Mouse (Mus musculus) lung, embryonic 15.5 days (tissue): Measurements from ENCODE around the gene Hist2h3c2. TPM values are rescaled to one million over a fixed set of nuclear protein-coding genes. Genes with fewer than 3 reads are reported as not detected.
"Not testable (repeated sequence)": the region's sequence is repeated elsewhere in the genome, so short reads cannot be mapped to it uniquely, and the experiment has no call there.

ENCODE experiments used
- ATAC-seq: fragments of 200-750 bp; cut with Nextera tagmentation; 2 replicates; pipeline ENCODE4 v1.8.0; 2017; ENCODE audit warnings: moderate number of reproducible peaks, borderline replicate concordance; ENCODE audit not compliant: low FRiP score, low TSS enrichment; ENCODE audit errors: extremely low read depth
- H3K27ac ChIP-seq: fragments of 300-500 bp; sonication (generic); 2 replicates; pipeline ENCODE4 v1.5.1; 2015; ENCODE audit warnings: moderate library complexity, mild to moderate bottlenecking, inconsistent platforms
- H3K27me3 ChIP-seq: fragments of 300-500 bp; sonication (generic); 2 replicates; pipeline ENCODE4 v1.6.1; 2015; ENCODE audit warnings: inconsistent platforms
- H3K36me3 ChIP-seq: fragments of 300-500 bp; sonication (generic); 2 replicates; pipeline ENCODE4 v1.6.1; 2015; ENCODE audit warnings: inconsistent platforms
- H3K4me1 ChIP-seq: fragments of 300-500 bp; sonication (generic); 2 replicates; pipeline ENCODE4 v1.6.1; 2015; ENCODE audit warnings: inconsistent platforms
- H3K4me2 ChIP-seq: fragments of 300-500 bp; sonication (generic); 2 replicates; pipeline ENCODE4 v1.6.1; 2015; ENCODE audit warnings: inconsistent platforms, mild to moderate bottlenecking, moderate library complexity
- H3K4me3 ChIP-seq: fragments of 300-500 bp; sonication (generic); 2 replicates; pipeline ENCODE4 v1.5.1; 2015; ENCODE audit warnings: mild to moderate bottlenecking, inconsistent platforms
- H3K9ac ChIP-seq: fragments of 300-500 bp; sonication (generic); 2 replicates; pipeline ENCODE4 v1.6.1; 2015; ENCODE audit warnings: inconsistent platforms
- H3K9me3 ChIP-seq: fragments of 300-500 bp; sonication (generic); 2 replicates; pipeline ENCODE4 v1.6.1; 2016; ENCODE audit warnings: inconsistent platforms
- WGBS: fragments of 180-500 bp; shearing (Covaris S2); methylation state at CpG from one replicate; pipeline ENCODE4 v1.1.7; 2015; 5-methylcytosine and 5-hydroxymethylcytosine counted together
- polyA plus RNA-seq: library from polyadenylated mRNA; unstranded; fragments of >200 nt; fragmentation: Nextera tagmentation; extraction: Ambion mirVana; gene quantifications from 2 replicates; pipeline ENCODE4 v1.2.1, GENCODE M21; 2015

The Hist2h3c2 gene
- polyA plus RNA-seq, 1 experiment from 2014 or later: 9.8 TPM

DNA sequence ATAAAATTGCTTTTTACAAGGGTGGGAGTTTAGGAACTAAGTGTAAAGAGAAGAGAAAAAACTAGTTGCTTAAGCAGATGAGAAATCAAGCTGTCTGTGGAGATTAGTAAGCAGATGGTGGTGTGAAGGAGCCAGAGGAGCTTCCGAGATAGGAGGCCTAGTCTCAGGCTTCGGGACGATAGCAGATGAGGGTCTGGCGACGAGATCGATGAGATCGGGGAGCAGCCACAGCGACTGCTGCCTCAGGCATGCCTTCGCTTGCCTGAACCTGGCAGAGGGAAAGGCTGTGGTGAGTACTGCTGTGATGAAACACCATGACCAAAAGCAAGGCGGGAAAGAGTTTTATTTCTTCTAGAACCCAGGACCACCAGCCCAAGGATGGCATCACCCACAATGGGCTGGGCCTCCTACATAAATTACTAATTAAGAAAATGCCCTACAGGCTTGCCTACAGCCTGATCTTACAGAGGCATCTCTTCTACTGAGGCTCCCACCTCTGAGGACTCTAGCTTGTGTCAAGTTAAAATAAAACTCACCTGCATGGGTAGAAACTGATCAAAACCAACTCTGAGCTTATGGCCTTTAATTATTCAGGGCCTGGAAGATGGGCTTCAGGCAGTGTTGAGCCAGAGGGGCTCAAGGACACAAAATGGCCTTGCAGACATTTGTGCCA is 15.9 kb upstream of the Hist2h3c2 start:
- Histone ChIP-seq H3K27ac (no peak overlapping the region), H3K36me3 (no peaks in the 10 kb centered on the region), H3K9me3 (no peaks in the 10 kb centered on the region), H3K27me3 (peaks cover 41% of the 10 kb centered on the region), H3K4me2 (no peak overlapping the region), H3K4me3 (no peak overlapping the region), H3K4me1 (0 out of 2 replicates have a peak, but pooled peaks cover 4% of the 10 kb centered on the region), H3K9ac (no peak overlapping the region)
- no peak for ATAC-seq
- 38% methylated on average over 10 of the region's 10 CpGs for WGBS

DNA sequence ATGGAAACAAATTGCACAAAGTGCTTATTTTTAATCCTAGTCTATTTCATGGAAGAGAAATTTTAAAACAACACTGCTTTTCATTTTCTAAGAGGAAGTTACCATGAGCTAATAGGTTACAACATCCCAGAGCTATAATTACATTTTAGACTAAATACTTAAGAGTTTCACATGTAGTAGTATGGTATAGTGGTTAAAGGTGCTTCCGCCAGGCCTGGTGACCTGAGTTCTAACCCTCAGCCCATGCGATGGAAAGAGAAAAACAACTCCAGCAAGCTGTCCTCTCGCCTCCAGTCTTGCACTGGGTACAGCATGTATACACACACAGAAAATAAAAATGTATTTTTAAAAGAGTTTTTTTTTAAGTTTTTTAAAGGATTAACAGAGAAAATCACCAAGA is 12.9 kb upstream of the Hist2h3c2 start:
- Histone ChIP-seq H3K27me3 (peaks cover 34% of the 10 kb centered on the region), H3K27ac (no peak overlapping the region), H3K4me2 (no peak overlapping the region), H3K4me3 (no peak overlapping the region), H3K4me1 (peaks cover 21% of the 10 kb centered on the region), H3K9ac (no peak overlapping the region), H3K9me3 (no peaks in the 10 kb centered on the region), H3K36me3 (no peaks in the 10 kb centered on the region)
- 83% methylated on average over 3 of the region's 3 CpGs for WGBS
- ATAC-seq: no peak

DNA sequence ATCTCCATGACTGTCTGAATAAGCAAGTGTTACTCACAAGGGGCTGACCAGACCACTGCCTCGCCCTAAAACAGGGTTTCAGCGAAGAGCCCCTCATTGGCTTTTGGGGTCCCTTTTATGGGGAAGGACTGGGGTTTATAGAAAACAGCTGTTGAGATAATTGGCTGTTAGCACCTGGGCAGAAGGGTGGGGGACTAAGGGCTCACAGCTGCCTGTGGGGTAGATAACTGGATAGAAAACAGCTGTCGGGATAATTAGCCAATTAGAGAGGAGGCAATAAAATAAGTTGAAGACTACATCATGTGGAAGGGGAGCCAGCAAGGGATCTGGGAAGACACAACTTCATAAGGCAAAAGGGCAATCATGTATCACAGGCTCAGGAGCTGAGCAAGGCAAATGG is 12.0 kb upstream of the Hist2h3c2 start:
- Histone ChIP-seq H3K4me2 (no peak overlapping the region), H3K4me1 (peaks cover 19% of the 10 kb centered on the region), H3K9ac (no peak overlapping the region), H3K4me3 (no peak overlapping the region), H3K27me3 (peaks cover 34% of the 10 kb centered on the region), H3K27ac (no peak overlapping the region), H3K36me3 (no peaks in the 10 kb centered on the region), H3K9me3 (no peaks in the 10 kb centered on the region)
- WGBS: 74% methylated on average over 3 of the region's 3 CpGs
- no peak for ATAC-seq

DNA sequence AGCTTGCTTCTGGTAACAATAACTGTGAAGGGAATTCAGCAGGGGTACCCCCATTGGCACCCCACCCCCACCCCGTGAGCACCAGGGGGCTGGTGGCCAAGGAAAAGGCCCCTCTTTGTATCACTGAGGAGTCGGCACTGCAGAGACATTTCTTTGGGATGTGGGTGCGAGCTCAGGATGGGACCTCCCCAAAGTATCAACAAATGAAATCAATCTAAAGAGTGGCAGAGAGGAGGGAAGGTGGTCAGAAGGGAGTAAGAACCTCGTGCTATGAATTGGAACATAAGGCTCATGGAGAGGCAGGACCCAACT is 10.1 kb upstream of the Hist2h3c2 start:
- 38% methylated on average over 4 of the region's 4 CpGs for WGBS

DNA sequence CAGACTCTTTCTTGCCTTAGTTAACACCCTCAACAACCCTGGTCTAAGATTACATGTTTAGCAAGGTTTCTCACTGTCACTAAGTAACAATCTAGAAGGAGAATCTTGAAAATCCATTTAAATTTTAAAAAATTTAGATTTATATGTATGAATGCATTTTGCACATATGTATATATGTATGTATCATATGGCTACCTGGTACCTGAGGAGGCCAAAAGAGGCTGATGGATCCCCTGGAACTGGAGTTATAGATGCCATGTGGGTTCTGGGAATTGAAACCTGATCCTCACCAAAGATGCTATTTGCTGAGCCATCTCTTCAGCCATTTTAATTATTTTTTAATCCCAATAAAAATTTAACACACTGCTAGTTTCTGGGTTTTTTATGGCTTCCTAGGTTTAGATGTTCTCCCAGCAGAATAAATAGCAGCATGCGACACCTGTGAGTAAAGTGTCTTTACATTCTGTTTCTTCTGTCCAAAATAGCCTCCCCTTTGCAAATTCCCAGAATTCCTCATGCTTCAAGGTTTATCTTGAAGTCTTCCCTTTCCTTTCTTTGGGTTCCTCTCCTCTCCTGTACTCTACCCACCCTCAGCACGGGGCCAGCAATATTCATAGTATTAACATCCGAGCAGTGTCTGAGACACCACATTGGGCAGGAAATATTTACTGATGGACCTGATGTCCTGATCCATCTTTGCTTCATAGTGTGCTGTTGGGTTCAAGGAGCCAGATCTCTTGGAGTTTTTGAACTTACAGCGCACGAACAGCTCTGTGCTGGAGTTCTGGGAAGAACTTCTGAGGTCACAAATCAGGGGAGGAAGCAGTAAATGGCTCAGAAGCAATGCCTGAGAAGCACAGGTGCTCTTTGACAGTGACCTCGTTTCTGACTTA is 9.5 kb upstream of the Hist2h3c2 start:
- Histone ChIP-seq H3K9me3 (no peaks in the 10 kb centered on the region), H3K4me2 (peak overlapping the region; percentile 59), H3K27ac (no peak overlapping the region), H3K4me3 (peak overlapping the region; percentile 46), H3K36me3 (no peaks in the 10 kb centered on the region), H3K4me1 (peaks cover 31% of the 10 kb centered on the region), H3K27me3 (peaks cover 13% of the 10 kb centered on the region; the same call in 1 of the 2 replicates), H3K9ac (peak overlapping the region; percentile 37)
- WGBS: 35% methylated on average over 6 of the region's 6 CpGs
- ATAC-seq: no peak

More for the DNA sequence above, 10.1 kb upstream of the Hist2h3c2 start:
- ATAC-seq: no peak
- H3K4me1 ChIP-seq: peaks cover 25% of the 10 kb centered on the region
- H3K4me2 ChIP-seq: peak overlapping the region; percentile 59
- no peaks in the 10 kb centered on the region for H3K9me3 ChIP-seq
- peak overlapping the region; percentile 46 for H3K4me3 ChIP-seq
- peaks cover 19% of the 10 kb centered on the region; the same call in 1 of the 2 replicates for H3K27me3 ChIP-seq
- H3K27ac ChIP-seq: no peak overlapping the region
- no peaks in the 10 kb centered on the region for H3K36me3 ChIP-seq
- no peak overlapping the region for H3K9ac ChIP-seq

DNA sequence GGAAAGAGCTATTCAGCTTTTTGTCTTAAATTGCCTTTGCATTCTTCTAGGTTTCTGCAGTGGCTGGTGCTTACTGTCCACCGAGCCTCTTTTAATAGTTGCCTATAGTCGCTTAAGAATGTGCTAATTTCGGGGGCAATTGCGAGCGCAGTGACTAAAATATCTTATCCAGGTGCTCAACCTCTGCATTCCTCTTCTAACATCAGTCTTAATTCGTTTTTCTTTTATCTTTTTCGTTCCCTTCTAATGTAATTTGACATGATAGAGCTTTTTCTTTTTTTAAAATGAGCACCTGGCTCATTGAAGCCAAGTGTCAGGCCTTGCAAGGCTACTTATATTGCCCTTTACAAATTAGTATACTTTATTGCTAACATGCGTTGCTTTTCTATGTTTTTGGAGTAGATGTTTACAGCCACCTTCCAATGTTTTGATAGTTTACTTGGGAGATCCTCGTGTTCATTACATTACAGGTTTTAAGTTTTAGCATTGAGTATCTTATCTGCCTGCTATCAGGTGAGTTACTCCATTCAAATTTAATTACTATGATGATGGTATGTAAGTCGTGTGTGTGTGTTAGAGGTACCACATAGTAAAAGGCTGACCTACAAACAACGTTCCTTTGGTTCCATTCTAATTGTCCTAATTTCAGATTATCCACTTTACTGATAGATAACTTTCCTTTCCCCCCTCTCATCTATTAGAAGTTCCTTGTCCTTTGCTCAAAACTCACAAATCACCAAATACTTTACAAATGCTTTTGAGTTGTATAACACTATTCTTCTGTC is 8.6 kb upstream of the Hist2h3c2 start:
- no peak for ATAC-seq
- Histone ChIP-seq H3K4me1 (peaks cover 34% of the 10 kb centered on the region), H3K27ac (peak overlapping the region; percentile 49), H3K27me3 (peaks cover 5% of the 10 kb centered on the region; the same call in 1 of the 2 replicates), H3K36me3 (no peaks in the 10 kb centered on the region), H3K9ac (peak overlapping the region; percentile 37), H3K4me3 (peak overlapping the region; percentile 46), H3K4me2 (peak overlapping the region; percentile 59), H3K9me3 (no peaks in the 10 kb centered on the region)
- 2% methylated on average over 11 of the region's 11 CpGs for WGBS

DNA sequence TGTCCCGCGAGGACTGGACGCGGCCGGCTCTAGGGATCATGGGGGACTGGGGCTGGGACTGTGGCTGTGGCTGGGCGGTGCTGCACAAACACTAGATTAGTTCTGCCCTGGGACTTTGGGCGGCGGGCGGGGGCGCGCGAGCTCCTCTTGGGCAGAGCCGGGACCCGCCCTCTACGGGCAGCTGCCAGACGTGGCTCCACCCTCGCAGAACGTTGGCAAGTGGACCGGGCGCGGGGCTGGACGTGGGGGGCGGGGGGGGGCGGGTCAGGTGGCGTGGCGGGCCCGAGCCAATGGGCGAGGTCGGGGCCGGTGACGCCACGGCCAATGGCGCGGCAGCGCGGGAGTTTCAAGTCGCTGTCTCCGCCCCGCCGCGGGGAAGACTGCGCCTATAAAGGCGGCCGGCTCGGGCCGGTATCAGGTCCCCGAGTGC is 7.5 kb upstream of the Hist2h3c2 start, which contains the start of gene Hist2h3c1:
Hist2h3c1 (plus strand) TSS at position 259 of the 430 bp plus-strand sequence.
- H3K9ac ChIP-seq: peak within 1 kb of the TSS; percentile 37
- ATAC-seq: peak; percentile 94

DNA sequence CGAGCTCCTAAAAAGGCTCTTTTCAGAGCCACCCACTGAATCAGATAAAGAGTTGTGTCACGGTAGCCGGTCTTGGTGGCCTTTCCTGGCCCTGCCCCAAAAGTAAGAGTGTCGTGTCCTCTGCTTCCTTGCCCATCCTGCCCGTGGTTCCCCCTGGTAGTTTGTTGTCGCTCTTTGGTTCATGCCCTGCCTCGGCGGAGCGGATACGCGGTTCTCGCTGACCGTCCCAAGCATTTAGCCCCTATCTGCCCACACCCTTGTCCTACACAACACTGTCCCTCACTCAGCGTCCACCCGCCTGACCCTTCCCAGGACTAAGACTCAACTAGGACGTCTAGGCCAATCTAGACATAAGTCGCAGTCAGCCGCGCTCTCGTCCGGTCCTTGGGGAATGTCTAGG is 7.1 kb upstream of the Hist2h3c2 start:
- ATAC-seq: not testable (repeated sequence)
- WGBS: 0% methylated on average over 12 of the region's 21 CpGs
- H3K9ac ChIP-seq: 0 out of 2 replicates have a peak overlapping the region, but pooled peaks have one; percentile 29

More for the DNA sequence above, 7.5 kb upstream of the Hist2h3c2 start, which contains the start of gene Hist2h3c1:
- H3K4me3 ChIP-seq: peak within 1 kb of the TSS; percentile 46
- not testable (repeated sequence) for H3K27me3 ChIP-seq, H3K9me3 ChIP-seq, H3K36me3 ChIP-seq
- H3K4me2 ChIP-seq: peak within 1 kb of the TSS; percentile 59
- H3K4me1 ChIP-seq: peaks cover 34% of the 10 kb centered on the region
- WGBS: 0% methylated on average over 6 of the region's 47 CpGs
- peak within 1 kb of the TSS; percentile 83 for H3K27ac ChIP-seq

DNA sequence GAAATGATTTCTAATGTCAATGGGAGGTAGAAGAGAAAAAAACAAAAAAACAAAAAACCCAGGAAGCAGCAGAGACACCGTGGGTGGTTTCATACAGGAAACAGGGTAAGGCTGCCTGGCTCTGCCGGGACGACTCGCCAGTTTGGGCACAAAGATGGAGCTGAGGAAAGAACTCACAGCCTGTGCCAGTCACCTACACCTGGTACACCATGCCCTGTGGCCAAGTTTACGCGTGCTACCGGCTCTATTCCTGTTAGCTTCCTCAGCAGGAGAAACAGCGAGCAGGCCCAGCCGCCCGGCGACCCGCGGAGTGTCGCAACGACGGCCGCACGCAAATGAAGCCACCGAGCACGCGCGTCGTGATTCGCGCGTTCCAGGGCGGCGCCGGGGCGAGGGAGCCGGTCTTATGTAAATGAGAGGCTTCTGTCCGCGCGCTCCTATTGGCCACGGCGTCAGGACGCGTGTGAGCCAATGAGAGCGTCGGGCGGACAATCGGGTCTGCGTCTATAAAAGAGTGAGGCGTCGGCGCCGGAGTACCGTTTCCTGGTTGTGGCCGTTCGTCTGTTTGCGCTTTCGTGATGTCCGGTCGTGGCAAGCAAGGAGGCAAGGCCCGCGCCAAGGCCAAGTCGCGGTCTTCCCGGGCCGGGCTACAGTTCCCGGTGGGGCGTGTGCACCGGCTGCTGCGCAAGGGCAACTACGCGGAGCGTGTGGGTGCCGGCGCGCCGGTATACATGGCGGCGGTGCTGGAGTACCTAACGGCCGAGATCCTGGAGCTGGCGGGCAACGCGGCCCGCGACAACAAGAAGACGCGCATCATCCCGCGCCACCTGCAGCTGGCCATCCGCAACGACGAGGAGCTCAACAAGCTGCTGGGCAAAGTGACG is 6.3 kb upstream of the Hist2h3c2 start, which contains the start of gene Hist2h2aa1:
Hist2h2aa1 (plus strand) TSS at position 495 of the 884 bp plus-strand sequence.
- under 1% methylated on average over 32 of the region's 88 CpGs for WGBS
- not testable (repeated sequence) for H3K36me3 ChIP-seq, H3K9me3 ChIP-seq, H3K27me3 ChIP-seq
- Histone ChIP-seq H3K9ac (peak within 1 kb of the TSS; percentile 83), H3K4me3 (peak within 1 kb of the TSS; percentile 51), H3K4me1 (peaks cover 41% of the 10 kb centered on the region), H3K27ac (peak within 1 kb of the TSS; percentile 99), H3K4me2 (peak within 1 kb of the TSS; percentile 63)
- ATAC-seq: peak; percentile 87

More for the DNA sequence above, 7.1 kb upstream of the Hist2h3c2 start:
- Histone ChIP-seq H3K4me1 (peaks cover 37% of the 10 kb centered on the region), H3K4me3 (peak overlapping the region; percentile 34), H3K27ac (peak overlapping the region; percentile 83)
- not testable (repeated sequence) for H3K36me3 ChIP-seq, H3K4me2 ChIP-seq, H3K9me3 ChIP-seq, H3K27me3 ChIP-seq

DNA sequence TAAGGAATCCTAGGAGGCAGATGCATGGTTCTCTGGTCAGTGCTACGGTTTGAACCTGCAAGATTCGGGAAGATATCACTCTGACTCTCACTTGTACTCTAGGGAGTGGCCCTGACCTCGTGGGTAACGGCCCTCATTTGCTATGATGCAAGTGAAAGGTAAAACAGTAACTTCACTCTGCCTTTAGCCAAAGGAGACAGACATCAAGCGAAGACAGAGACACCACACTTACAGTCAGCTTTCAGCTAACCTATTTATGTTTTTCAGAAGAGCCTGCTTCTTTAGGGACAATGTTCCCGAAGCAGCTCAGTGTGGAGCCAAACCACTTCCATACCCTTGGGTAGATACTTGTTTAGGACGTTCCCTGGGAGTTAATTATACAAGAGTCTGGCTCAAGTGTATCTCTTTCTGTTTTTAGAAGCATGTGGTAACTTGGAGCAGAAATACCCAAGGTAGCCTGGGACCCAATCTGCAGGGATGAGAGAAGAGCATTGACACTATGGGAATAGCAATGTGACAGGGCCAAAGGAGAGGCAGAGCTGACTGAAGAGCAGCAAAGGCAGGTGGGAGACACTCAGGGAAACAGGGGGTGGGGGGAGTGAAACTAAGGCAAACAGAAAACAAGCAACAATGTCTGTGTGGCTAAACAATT is 5.1 kb upstream of the Hist2h3c2 start:
- Histone ChIP-seq H3K4me3 (peak overlapping the region; percentile 51), H3K9me3 (no peaks in the 10 kb centered on the region), H3K9ac (peak overlapping the region; percentile 83; the same call in 1 of the 2 replicates), H3K36me3 (no peaks in the 10 kb centered on the region), H3K27ac (peak overlapping the region; percentile 99), H3K4me1 (peaks cover 36% of the 10 kb centered on the region), H3K27me3 (no peaks in the 10 kb centered on the region), H3K4me2 (peak overlapping the region; percentile 63)
- no peak for ATAC-seq
- 83% methylated on average over 7 of the region's 7 CpGs for WGBS
